Mouse (Mus musculus) cerebellum, postnatal 10 days (tissue): Measurements from ENCODE around the gene Rpusd2.

Experiments
- DNase-seq, 2 experiments: peaks; one replicate each; pipeline ENCODE4 v3.0.0; 2021; ENCODE audit warnings: mixed read lengths in 2 of 2

The Rpusd2 gene

DNA sequence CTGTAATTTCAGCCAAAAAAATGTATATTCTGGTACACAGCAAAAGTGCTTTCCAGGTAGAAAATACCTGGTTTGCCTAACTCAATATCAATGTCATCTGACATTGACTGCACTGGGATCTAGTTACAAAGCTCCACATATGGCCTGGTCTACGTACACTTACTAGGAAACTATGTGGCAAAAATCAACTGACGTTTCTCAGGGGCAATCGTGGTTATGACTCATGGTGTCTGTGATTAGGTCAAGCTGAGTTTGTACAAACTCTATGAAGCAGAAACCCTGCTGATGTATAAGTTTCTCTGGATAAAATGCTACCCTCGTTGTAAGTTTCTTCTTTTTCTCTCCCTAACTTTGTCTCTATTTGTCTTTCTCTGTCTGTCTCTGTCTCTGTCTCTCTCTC, 2.4 kb upstream of the Rpusd2 start:
- DNase-seq: no peak

DNA sequence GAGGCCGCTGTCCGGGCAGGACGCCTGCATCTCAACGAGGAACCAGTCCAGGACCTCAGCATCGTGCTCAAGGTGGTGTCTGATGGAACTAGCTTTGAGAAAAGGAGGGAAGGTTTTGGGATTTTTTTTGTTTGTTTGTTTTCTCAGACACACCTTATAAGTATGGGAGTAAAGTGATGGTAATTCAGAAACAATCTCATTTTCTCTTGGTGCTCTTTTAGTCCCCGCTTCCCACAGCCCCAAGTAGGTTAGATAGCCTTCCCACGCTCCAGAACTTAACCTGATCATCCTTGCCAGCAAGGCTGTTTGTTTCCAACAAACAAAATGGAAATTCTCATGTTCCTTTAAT, 781 bp downstream of the Rpusd2 start:
- DNase-seq: no peak

DNA sequence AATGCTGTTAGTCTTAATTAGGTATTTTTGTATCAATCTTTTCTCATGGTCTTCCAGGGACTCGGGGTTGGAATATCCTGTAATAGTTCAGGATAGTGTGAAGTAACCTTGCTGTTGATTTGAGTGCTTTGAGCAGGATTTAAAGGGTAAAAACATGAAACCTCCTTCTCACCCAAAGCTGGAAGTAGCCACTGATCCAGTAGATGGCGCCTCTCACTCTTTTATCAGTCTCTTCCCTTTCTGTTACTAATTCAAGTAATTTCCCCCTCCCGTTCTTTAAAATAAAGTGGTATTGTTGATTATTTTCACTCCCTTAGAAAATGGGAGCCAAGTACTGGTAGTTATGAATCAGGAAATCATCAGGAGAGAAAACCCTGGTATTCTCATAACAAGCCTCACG, 6.3 kb downstream of the Rpusd2 start:
- DNase-seq: peak; percentile 43 to 61

DNA sequence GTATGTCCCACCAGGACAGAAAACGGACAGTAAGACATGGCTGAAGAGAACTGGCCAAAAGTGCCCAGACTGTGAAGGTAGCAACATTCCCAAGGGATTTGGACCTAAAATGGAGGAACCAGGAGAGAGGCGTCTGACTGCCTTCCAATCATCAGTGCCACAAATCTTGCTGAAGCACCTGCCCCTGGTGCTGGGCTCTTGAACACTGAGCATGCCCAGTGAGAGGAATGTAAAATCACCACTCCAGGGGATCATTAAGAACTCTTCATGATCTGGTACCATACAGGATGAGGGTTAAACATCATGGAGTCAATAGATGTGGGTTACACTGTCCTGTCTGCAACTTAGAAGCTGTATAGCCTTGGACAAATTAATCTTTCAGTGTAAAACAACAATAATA, 10.6 kb downstream of the Rpusd2 start:
- DNase-seq: no peak

DNA sequence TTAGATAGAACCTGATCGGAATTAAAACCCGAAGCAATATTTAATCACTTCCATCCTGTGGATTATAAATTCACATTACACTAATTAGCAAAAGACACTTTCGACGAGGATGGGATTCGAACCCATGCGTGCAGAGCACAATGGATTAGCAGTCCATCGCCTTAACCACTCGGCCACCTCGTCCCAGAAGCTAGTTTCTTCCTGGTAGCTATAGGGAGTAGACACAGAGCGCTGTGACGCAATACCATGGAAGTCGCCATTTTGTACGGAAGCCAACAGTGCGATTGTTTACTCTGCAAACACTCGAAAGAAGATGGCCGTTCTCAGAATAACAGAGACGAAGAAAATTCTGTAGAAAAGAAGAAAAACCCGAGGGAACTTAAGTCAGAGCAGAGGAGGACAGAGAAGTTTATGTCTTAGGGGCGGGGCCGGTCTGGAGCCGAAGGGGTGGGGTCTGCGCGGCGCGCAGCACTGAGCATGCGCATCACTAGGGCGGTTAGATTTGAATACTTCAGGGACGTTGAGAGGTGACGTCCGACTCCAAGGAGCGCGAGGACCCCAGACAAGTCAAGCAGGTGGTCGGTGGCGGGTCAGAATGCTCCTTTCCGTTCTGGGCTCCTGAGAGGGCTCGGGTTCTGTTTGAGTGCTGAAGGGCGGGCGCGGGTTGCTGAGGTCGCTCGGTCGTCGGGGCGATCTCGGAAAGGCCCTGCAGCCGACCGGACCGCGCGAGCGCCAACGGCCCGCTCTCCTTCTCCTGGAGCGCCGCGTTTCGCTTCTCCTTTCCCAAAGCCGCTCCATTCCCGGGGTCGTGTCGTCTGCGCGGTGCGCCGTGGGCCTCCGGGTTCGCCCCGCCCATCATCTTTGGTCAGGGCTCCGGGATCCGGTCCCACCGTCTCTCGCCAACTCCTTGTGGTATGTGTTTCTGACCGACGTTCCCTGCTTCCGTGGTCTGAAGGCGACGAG, 12.3 kb downstream of the Rpusd2 start, which contains the start of gene Knl1:
Gene Knl1 (plus strand): TSS at position 471 of the 963 bp plus-strand sequence.
- peak; percentile 97 to 99 for DNase-seq

DNA sequence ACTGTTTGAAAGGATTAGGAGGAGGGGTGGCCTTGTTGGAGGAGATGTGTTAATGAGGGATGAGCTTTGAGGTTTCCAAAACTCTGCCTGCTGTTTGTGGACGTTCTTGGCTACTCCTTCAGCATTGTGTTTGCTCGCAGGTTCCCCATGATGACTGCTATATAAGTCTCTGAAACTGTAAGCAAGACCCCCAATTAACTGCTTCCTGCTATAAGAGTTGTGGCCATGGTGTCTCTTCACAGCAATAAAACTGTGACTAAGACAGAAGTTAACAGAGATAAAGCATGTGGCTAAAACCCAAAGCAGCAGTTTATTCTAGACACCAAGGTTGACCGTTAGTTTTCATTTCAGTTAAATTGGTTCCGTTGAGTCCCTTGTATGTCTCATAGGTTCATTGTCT, 13.3 kb downstream of the Rpusd2 start:
- DNase-seq: no peak

DNA sequence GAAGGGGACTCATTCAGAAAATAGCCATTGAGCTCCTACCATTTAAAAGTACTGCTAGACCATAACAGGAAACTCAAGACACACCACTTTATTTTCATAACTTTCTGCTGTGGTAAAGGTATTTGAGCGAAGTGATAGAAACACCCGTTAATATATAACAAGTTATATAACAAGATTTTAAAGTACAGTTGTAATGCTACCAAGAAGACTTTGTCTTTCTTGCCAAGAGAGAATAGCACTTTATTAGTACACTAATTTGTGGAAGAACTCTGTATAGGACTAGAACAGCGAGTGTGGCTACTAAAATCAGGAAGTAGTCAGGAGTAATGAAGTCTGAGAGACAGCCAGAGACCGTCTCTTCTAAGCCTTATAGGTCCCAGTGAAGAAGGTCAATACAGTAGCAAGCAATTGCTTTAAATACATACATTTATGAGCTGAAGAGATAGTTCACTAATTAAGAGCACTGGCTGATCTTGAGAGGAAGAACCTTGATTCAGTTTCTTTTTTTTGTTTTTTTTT, 15.6 kb downstream of the Rpusd2 start:
- DNase-seq: no peak

DNA sequence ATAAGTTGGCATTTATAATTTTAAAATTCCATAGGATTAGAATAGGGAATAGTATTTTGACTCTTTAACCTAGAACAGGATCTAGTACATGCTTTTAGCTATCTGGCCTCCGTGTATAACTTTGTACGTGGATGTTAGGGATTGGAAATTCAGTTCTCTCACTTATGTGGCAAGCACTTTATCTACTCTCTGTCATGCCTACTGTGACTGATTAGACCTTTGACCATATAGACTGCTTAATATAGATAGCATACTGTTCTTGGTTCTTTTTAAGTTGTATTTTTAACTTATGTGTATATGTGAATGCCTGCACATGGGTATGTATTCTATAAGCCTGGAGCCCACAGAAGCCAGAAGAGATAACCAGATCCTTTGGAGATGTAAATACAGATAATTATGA, 25.5 kb downstream of the Rpusd2 start:
- no peak for DNase-seq

DNA sequence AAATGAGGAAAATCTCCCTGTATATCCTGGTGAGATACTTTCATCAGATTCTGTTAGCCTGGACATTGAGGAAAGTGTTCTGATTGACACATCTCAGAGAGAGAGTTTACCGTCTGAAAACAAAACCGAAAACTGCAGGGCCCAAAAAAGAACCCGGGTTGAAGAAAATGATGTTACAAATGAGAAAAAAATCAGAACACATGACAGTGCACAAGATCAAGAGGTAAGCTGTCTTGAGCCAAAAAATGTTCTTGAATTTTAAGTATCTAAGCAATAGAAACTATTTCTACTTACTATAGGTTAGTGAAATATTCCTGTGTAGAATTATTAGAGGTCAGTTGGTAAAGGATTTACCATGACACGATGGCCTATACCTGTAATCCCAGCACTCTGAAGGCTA, 37.8 kb downstream of the Rpusd2 start:
- no peak for DNase-seq

DNA sequence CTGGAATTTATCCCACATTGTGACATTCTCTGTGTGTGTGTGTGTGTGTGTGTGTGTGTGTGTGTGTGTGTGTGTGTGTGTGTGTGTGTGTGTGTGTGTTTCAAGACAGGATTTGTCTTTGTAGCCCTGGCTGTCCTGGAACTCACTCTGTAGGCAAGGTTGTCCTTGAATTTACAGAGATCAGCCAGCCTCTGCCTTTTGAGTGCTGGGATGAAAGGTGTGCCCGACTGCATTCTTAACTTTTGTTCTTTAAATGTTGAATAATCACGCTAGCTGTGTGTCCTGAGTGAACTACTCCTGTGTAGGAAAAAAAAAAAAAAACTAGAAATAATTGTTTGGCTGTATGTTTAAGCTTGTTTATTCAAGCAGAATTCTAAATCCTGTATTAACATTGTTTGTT, 51.6 kb downstream of the Rpusd2 start:
- DNase-seq: no peak
